Mouse (Mus musculus): ENCODE measurements around the gene Fam129b. TPM values are rescaled to one million over a fixed set of nuclear protein-coding genes. Genes with fewer than 3 reads are reported as not detected.

Gene Fam129b
- polyA plus RNA-seq, 1 experiment from 2014 or later: 25.2 TPM

DNA sequence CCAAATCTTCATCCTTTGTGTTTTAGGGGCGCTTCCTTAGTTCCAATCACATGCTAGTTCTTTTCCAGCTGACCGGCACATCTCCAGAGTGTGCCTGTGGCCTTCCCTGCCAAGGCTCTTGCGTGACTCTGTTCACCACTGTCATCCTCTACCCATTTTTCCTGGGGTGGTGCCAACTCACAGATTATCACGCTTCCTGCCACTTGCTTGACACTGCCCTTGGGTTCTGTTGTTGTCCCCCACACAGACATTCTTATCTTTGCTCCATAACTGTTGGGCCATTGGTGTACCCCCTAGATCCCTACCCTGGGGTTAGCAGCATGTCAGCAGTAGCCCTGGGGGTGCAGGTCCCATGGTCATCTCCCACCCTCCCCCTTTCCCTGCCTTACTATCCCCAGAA lies 27.6 kb downstream of the Fam129b start:
- no peaks in the 10 kb centered on the region for H3K36me3 ChIP-seq (ENCODE audit: control insufficient read depth, insufficient read depth, low read length)
- 94% methylated on average over 4 of the region's 4 CpGs for WGBS
- ATAC-seq (replicated peaks; ENCODE audit: low FRiP score, low TSS enrichment, low read depth) (no peak), DNase-seq (ENCODE audit: low spot score) (no peak)
- H3K4me1 ChIP-seq (replicated peaks; ENCODE audit: control insufficient read depth, insufficient read depth, low read length): peaks cover 32% of the 10 kb centered on the region
- H3K4me2 ChIP-seq (ENCODE audit: low read length): no peak overlapping the region
- no peaks in the 10 kb centered on the region for H3K27me3 ChIP-seq (replicated peaks; ENCODE audit: control insufficient read depth, insufficient read depth, low read length)
- H3K4me3 ChIP-seq (ENCODE audit: low read depth, low read length): no peak overlapping the region
- H3K9me3 ChIP-seq (ENCODE audit: control insufficient read depth, low read length): no peaks in the 10 kb centered on the region
- no peak overlapping the region for H3K27ac ChIP-seq (ENCODE audit: low read depth)
- no peak overlapping the region for H3K9ac ChIP-seq (ENCODE audit: low read length)

- Histone ChIP-seq H3K9ac (ENCODE audit: low read length) (no peak overlapping the region), H3K27ac (ENCODE audit: low read depth) (no peak overlapping the region; the same call in 1 of the 2 replicates), H3K9me3 (ENCODE audit: control insufficient read depth, low read length) (no peaks in the 10 kb centered on the region), H3K27me3 (replicated peaks; ENCODE audit: control insufficient read depth, insufficient read depth, low read length) (no peaks in the 10 kb centered on the region), H3K4me3 (ENCODE audit: low read depth, low read length) (no peak overlapping the region), H3K36me3 (ENCODE audit: control insufficient read depth, insufficient read depth, low read length) (no peaks in the 10 kb centered on the region), H3K4me2 (ENCODE audit: low read length) (no peak overlapping the region), H3K4me1 (replicated peaks; ENCODE audit: control insufficient read depth, insufficient read depth, low read length) (peaks cover 33% of the 10 kb centered on the region)
- DNase-seq (ENCODE audit: low spot score): no peak
- no peak for ATAC-seq (replicated peaks; ENCODE audit: low FRiP score, low TSS enrichment, low read depth)
- WGBS: 84% methylated on average over 5 of the region's 5 CpGs
Measured at GRCm38 (mm10) chr2:32904637-32905036, 28.7 kb downstream of the Fam129b start.

DNA sequence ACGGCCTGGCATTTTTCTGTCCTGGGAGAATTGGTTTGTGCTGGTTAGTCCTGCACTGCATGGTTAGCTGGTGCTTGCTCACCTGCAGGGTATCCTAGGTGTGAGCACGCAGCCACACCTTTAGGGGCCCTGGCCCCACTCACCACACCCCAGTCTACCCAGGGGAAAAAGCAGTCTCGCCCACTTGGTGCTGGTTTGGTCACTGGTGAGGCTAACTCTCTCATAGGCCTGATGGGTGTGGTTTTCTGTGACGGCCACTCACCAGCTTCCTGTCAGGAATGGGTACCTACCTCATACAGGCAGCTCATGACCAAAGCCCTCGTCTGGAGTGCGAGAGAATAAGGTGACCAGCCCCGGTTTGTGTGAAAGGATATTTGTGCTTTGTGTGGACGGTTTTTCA lies 29.4 kb downstream of the Fam129b start:
- Histone ChIP-seq H3K27me3 (replicated peaks; ENCODE audit: control insufficient read depth, insufficient read depth, low read length) (no peaks in the 10 kb centered on the region), H3K9me3 (ENCODE audit: control insufficient read depth, low read length) (no peaks in the 10 kb centered on the region), H3K4me1 (replicated peaks; ENCODE audit: control insufficient read depth, insufficient read depth, low read length) (peaks cover 33% of the 10 kb centered on the region), H3K27ac (ENCODE audit: low read depth) (no peak overlapping the region), H3K36me3 (ENCODE audit: control insufficient read depth, insufficient read depth, low read length) (peaks cover 7% of the 10 kb centered on the region), H3K4me2 (ENCODE audit: low read length) (no peak overlapping the region), H3K4me3 (ENCODE audit: low read depth, low read length) (no peak overlapping the region), H3K9ac (ENCODE audit: low read length) (no peak overlapping the region)
- ATAC-seq (replicated peaks; ENCODE audit: low FRiP score, low TSS enrichment, low read depth) (no peak), DNase-seq (ENCODE audit: low spot score) (no peak)
- WGBS: 67% methylated on average over 8 of the region's 8 CpGs

GRCm38 (mm10) chr2:32907442-32907841 lies 31.5 kb downstream of the Fam129b start:
- peaks cover 33% of the 10 kb centered on the region for H3K4me1 ChIP-seq (replicated peaks; ENCODE audit: control insufficient read depth, insufficient read depth, low read length)

GRCm38 (mm10) chr2:32908272-32908671 lies 32.4 kb downstream of the Fam129b start:
- peak overlapping the region; percentile 34 for H3K4me2 ChIP-seq (ENCODE audit: low read length)
- peak overlapping the region; percentile 83 for H3K27ac ChIP-seq (ENCODE audit: low read depth)
- H3K9me3 ChIP-seq (ENCODE audit: control insufficient read depth, low read length): no peaks in the 10 kb centered on the region
- peaks cover 33% of the 10 kb centered on the region for H3K4me1 ChIP-seq (replicated peaks; ENCODE audit: control insufficient read depth, insufficient read depth, low read length)
- no peaks in the 10 kb centered on the region for H3K27me3 ChIP-seq (replicated peaks; ENCODE audit: control insufficient read depth, insufficient read depth, low read length)
- H3K36me3 ChIP-seq (ENCODE audit: control insufficient read depth, insufficient read depth, low read length): peaks cover 34% of the 10 kb centered on the region
- no peak for ATAC-seq (replicated peaks; ENCODE audit: low FRiP score, low TSS enrichment, low read depth)
- DNase-seq (ENCODE audit: low spot score): no peak
- no peak overlapping the region for H3K9ac ChIP-seq (ENCODE audit: low read length)
- H3K4me3 ChIP-seq (ENCODE audit: low read depth, low read length): no peak overlapping the region
- 10% methylated on average over 6 of the region's 6 CpGs for WGBS

More at GRCm38 (mm10) chr2:32907442-32907841, 31.5 kb downstream of the Fam129b start:
- Histone ChIP-seq H3K27ac (ENCODE audit: low read depth) (peak overlapping the region; percentile 83), H3K4me2 (ENCODE audit: low read length) (no peak overlapping the region), H3K27me3 (replicated peaks; ENCODE audit: control insufficient read depth, insufficient read depth, low read length) (no peaks in the 10 kb centered on the region), H3K36me3 (ENCODE audit: control insufficient read depth, insufficient read depth, low read length) (peaks cover 27% of the 10 kb centered on the region), H3K4me3 (ENCODE audit: low read depth, low read length) (no peak overlapping the region), H3K9ac (ENCODE audit: low read length) (no peak overlapping the region), H3K9me3 (ENCODE audit: control insufficient read depth, low read length) (no peaks in the 10 kb centered on the region)
- ATAC-seq (replicated peaks; ENCODE audit: low FRiP score, low TSS enrichment, low read depth): no peak
- WGBS: 45% methylated on average over 8 of the region's 8 CpGs
- DNase-seq (ENCODE audit: low spot score): no peak

DNA sequence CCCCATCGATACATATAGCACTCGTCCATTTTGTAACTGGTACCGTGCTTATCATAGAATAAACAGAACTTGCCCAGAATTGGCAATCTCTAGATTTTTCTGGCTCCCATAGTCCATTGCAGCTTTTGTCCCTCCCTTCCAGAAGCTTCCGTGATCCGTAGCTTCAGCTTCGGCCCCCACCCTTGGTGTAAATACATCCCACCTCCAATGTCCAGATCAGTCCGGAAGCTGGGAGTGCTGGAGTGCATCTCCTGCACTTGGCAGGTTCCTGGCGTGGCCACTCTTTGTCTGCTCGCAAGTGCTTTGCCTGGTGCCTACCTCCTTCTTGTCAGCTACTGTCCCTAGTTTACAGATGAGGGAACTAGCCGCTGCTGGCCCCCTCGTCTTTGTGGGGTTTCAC lies 32.9 kb downstream of the Fam129b start:
- H3K4me2 ChIP-seq (ENCODE audit: low read length): peak overlapping the region; percentile 34
- DNase-seq (ENCODE audit: low spot score): peak; percentile 72
- no peak overlapping the region for H3K9ac ChIP-seq (ENCODE audit: low read length)
- WGBS: 23% methylated on average over 11 of the region's 11 CpGs
- ATAC-seq (replicated peaks; ENCODE audit: low FRiP score, low TSS enrichment, low read depth): 0 out of 2 replicates have a peak, but pooled peaks have one; percentile 25
- peaks cover 38% of the 10 kb centered on the region for H3K36me3 ChIP-seq (ENCODE audit: control insufficient read depth, insufficient read depth, low read length)
- H3K27me3 ChIP-seq (replicated peaks; ENCODE audit: control insufficient read depth, insufficient read depth, low read length): no peaks in the 10 kb centered on the region
- H3K4me1 ChIP-seq (replicated peaks; ENCODE audit: control insufficient read depth, insufficient read depth, low read length): peaks cover 33% of the 10 kb centered on the region
- H3K27ac ChIP-seq (ENCODE audit: low read depth): peak overlapping the region; percentile 83
- H3K4me3 ChIP-seq (ENCODE audit: low read depth, low read length): no peak overlapping the region
- H3K9me3 ChIP-seq (ENCODE audit: control insufficient read depth, low read length): no peaks in the 10 kb centered on the region

DNA sequence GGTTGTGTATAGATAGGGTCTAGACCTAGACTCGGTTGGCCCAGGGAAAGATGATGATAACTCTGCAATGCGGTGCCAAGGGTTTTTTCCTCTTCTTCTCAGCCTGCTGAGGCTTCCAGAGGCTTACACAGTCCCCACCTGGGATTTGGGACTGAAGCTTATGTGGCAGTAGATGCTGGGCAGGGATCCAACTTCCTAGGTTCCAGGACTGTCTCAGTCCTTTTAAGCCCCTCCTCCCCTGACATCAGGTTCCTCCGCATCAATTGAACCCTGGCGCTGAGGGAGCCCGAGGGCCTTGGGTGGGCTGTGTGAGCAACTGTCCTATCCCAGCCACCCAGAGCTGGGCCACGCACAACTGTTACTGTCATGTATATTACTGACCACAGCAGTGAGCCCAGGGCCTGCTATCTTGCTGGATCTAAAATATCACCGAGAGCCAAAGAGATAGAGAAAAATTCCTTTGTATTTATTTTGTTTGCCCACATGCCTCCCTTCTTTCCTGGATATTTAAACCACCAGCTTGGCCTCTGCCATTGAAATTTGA lies 35.8 kb downstream of the Fam129b start:
- no peak overlapping the region for H3K4me2 ChIP-seq (ENCODE audit: low read length)
- no peak overlapping the region for H3K27ac ChIP-seq (ENCODE audit: low read depth)
- peaks cover 33% of the 10 kb centered on the region for H3K4me1 ChIP-seq (replicated peaks; ENCODE audit: control insufficient read depth, insufficient read depth, low read length)
- no peak overlapping the region for H3K9ac ChIP-seq (ENCODE audit: low read length)
- ATAC-seq (replicated peaks; ENCODE audit: low FRiP score, low TSS enrichment, low read depth) (no peak), DNase-seq (ENCODE audit: low spot score) (no peak)
- no peaks in the 10 kb centered on the region for H3K9me3 ChIP-seq (ENCODE audit: control insufficient read depth, low read length)
- H3K36me3 ChIP-seq (ENCODE audit: control insufficient read depth, insufficient read depth, low read length): peaks cover 49% of the 10 kb centered on the region
- no peak overlapping the region for H3K4me3 ChIP-seq (ENCODE audit: low read depth, low read length)
- 80% methylated on average over 7 of the region's 7 CpGs for WGBS
- no peaks in the 10 kb centered on the region for H3K27me3 ChIP-seq (replicated peaks; ENCODE audit: control insufficient read depth, insufficient read depth, low read length)

- Histone ChIP-seq H3K4me3 (ENCODE audit: low read depth, low read length) (no peak overlapping the region), H3K36me3 (ENCODE audit: control insufficient read depth, insufficient read depth, low read length) (peaks cover 49% of the 10 kb centered on the region), H3K27ac (ENCODE audit: low read depth) (no peak overlapping the region), H3K9ac (ENCODE audit: low read length) (no peak overlapping the region), H3K4me1 (replicated peaks; ENCODE audit: control insufficient read depth, insufficient read depth, low read length) (peaks cover 28% of the 10 kb centered on the region), H3K27me3 (replicated peaks; ENCODE audit: control insufficient read depth, insufficient read depth, low read length) (no peaks in the 10 kb centered on the region), H3K4me2 (ENCODE audit: low read length) (no peak overlapping the region), H3K9me3 (ENCODE audit: control insufficient read depth, low read length) (no peaks in the 10 kb centered on the region)
- 34% methylated on average over 19 of the region's 19 CpGs for WGBS
- ATAC-seq (replicated peaks; ENCODE audit: low FRiP score, low TSS enrichment, low read depth) (no peak), DNase-seq (ENCODE audit: low spot score) (peak; percentile 92)
Measured at GRCm38 (mm10) chr2:32912210-32912804, 36.4 kb downstream of the Fam129b start.

DNA sequence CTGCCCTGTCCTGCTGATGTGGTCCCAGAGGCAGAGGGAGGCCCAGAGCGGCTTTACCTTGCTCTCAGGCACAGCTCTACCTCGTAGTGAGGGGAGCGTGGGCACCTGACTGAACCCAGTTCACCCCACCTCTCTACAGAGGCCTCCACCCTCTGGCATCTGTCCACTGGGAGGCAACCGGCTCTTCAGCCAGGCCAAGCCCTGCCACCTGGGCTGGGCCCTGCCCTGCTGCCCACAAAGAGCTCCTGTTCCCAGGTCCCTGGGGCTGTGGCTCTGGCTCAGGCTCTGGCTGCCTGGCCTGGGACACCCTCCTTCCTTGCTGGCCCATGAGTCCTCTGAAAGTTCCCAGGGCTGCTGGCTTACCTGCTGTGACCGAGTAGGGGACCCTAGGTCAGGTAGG lies 38.4 kb downstream of the Fam129b start:
- Histone ChIP-seq H3K4me2 (ENCODE audit: low read length) (no peak overlapping the region; the same call in 1 of the 2 replicates), H3K36me3 (ENCODE audit: control insufficient read depth, insufficient read depth, low read length) (peaks cover 65% of the 10 kb centered on the region)

More for the DNA sequence above, 38.4 kb downstream of the Fam129b start:
- Histone ChIP-seq H3K4me1 (replicated peaks; ENCODE audit: control insufficient read depth, insufficient read depth, low read length) (peaks cover 11% of the 10 kb centered on the region; the same call in 1 of the 2 replicates), H3K9me3 (ENCODE audit: control insufficient read depth, low read length) (no peaks in the 10 kb centered on the region), H3K27me3 (replicated peaks; ENCODE audit: control insufficient read depth, insufficient read depth, low read length) (no peaks in the 10 kb centered on the region), H3K9ac (ENCODE audit: low read length) (peak overlapping the region; percentile 44), H3K4me3 (ENCODE audit: low read depth, low read length) (no peak overlapping the region), H3K27ac (ENCODE audit: low read depth) (peak overlapping the region; percentile 78)
- no peak for ATAC-seq (replicated peaks; ENCODE audit: low FRiP score, low TSS enrichment, low read depth)
- WGBS: 54% methylated on average over 5 of the region's 5 CpGs
- no peak for DNase-seq (ENCODE audit: low spot score)
